Mouse (Mus musculus): Measurements from ENCODE around the gene Rabgap1l. TPM values are rescaled to one million over a fixed set of nuclear protein-coding genes. Genes with fewer than 3 reads are reported as not detected.

The Rabgap1l gene
- total RNA-seq, 2 experiments from 2014 or later, result 249 to 258 TPM

DNA sequence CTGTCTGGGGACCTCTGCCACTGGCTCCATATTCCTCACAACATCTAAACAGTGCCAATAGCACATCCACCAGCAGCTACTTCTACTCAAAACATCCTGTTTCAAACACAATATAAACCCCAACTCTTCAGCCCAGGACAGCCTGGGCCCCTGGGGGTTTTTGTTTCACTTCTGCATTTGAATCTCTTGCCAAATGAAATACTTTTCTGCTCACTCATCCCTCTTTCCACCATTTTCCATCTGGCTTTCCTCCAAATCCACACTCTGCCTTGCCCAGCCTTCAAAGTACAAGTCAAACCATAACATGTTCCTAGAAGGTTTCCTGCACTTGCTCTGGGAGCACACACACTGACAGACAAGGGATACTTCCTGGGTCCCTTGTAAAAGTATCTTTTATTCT is 559.1 kb downstream of the Rabgap1l start:
- DNase-seq, result no peak

GRCm38 (mm10) chr1:160232113-160232512 is 560.9 kb downstream of the Rabgap1l start:
- no peak for DNase-seq

DNA sequence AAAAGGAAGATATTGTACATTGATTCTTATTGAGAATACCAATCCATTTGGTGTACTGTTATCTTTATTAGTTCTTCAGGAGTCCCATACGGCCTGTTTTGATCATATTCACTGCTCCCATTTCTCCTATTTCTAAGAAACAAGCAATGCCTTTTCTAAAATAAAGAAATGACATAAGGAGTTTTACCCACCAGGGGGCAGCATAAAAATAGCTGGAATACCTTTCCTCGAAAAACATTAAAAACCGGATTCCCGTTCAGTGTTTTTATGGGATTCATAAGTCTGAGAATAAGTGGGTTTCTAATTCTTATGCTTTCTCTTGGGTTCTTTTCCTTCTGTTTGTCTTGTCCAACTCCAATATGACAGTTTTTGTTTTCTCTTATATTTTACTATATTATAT is 562.0 kb downstream of the Rabgap1l start:
- DNase-seq, result no peak

DNA sequence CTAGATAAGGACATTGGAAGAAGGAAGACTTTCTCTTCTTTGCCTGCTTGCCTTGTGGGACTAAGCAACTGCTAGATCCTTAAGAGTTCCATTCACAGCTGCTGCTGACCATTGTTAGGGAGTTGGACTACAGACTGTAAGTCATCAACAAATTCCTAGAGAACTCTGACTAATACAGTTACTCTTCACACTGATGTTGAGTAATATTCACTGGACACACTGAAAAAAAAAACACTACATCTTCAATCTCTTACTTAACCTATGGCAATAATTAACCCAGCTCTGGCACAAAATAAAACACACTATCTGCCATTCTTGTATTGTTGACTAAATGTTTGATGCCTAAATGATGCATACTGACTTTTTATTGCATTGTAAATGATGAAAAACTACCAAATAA is 565.2 kb downstream of the Rabgap1l start:
- no peak for DNase-seq

DNA sequence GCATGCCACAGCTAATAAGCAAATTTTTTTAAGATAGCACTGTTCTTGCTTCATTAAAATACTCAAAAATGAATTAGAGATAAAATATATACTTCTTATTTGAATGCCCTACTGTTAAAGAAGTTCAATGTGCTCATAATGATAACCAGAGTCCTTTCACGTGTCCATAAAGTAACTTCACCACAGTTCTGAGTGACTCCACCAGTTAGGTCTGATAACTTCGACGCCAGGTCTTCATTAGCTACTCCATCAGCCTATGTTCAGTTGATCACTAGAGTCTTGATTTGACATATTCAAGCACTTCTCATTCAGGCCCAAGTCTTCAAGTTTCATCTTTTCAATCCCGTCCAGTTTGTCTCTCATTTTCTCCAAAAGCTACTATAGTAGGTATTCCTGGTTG is 565.8 kb downstream of the Rabgap1l start:
- DNase-seq, result no peak

GRCm38 (mm10) chr1:160224093-160224492 is 568.9 kb downstream of the Rabgap1l start:
- DNase-seq, result no peak

DNA sequence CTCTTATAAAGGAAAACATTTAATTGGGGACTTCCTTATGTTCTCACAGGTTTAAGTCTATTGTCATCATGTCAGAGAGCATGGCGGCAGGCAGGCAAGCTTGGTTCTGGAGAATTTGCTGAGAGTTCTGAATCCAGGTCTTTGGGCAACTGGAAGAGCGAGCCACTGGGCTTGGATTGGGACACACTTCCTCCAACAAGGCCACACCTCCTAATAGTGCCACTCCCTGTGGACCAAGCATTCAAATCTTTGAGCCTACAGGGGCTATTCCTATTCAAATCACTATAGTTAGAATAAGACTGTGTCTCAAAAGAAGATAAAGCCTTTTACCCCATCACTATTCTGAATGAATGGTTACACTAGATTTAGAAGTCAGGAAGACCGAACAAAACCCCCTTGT is 575.1 kb downstream of the Rabgap1l start:
- DNase-seq, result no peak

- DNase-seq, result no peak
These were observed 578.8 kb downstream of the Rabgap1l start for GRCm38 (mm10) chr1:160214171-160214570.

GRCm38 (mm10) chr1:160212703-160213669 is 580.0 kb downstream of the Rabgap1l start, which contains the start of gene Cacybp:
Cacybp (minus strand) TSS chr1:160212875.
- DNase-seq, result peak; percentile 100

DNA sequence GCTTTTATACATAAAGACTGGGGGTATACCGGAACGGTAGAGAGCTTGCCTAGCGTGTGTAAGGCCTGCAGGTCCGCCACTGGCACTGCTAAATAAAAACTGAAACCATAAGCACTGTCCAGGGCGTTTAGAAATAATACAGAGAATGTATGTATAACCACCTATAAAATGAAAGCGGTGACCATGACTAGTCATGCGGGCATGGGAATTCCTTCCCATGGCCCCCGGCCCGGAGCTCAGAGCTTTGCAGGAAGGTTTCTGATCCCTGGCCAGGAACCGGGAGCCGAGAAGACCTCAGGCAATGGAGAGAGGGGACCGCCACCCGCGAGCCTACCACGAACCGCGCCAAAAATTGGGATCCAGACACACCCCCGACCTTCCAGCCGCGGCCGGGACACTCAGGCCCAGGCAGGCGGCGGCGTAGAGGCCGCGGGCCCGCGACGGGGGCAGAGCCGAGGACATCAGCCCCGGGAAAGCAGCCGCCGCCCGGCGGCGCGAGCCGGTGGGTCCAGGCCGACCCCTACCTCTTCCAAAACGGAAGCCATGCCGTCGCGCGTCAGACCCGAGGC is 580.8 kb downstream of the Rabgap1l start:
- peak in 1 of 2 experiments; percentile 49 for DNase-seq

DNA sequence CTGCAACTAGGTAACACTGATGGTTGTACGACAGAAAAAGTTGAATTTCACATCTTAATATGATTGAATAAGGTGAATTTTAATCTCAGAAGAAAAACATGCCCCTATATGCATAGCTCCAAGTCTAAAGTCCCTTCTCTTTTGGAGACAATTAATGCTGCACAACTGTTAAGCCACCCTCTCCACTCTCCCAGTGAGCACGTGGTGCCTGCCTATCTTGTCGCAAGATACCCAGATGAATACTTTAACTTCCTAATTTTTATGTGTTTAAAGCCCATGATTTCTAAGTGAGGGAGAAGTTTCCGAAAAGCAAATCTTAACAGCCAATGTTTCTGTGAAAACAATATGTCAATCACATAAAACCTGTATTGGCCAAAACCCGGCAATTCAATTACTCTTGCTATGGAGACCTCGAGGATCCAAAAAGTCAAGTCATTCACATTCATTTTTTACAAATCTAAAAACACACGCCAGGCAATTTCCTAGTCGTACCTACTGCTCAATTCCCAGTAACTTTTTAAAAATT is 581.4 kb downstream of the Rabgap1l start:
- DNase-seq, result no peak

DNA sequence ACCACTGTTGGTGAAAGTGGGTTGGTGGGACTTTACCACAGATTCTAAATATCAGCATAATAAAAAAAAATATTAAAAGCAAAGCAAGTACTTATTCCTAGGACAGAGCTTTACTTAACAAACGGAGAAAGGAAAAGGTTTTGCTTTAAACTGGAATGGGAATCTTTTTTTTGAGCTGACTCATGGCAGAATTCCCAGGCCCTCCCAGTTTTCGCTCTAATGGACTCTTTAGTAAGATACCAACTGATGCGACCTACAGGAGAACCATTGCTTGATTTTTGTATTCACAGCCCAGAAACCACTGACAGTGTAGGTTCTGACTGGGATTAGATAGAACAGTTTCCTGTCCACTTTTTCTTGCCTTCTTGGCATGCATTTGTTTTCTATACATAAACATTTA is 582.4 kb downstream of the Rabgap1l start:
- no peak for DNase-seq

GRCm38 (mm10) chr1:160209844-160210243 is 583.2 kb downstream of the Rabgap1l start:
- DNase-seq, result no peak

GRCm38 (mm10) chr1:160205486-160205885 is 587.5 kb downstream of the Rabgap1l start:
- no peak for DNase-seq

DNA sequence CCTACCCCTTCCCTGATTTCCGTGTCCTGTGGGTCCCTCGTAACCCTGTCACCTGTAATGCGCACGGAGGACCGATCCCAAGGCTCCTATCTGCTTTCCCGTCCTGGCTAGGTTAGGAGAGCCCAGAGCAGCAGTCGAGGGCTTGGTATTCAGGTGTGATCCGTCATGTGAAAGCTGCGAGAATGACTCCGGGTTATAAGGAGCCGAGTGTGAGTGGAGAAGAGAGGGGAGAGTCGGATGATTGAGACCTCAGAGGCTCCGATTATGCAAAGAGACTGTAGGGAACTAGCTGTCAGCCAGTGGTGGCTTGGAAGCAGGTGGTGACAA is 597.7 kb downstream of the Rabgap1l start:
- DNase-seq, result no peak

DNA sequence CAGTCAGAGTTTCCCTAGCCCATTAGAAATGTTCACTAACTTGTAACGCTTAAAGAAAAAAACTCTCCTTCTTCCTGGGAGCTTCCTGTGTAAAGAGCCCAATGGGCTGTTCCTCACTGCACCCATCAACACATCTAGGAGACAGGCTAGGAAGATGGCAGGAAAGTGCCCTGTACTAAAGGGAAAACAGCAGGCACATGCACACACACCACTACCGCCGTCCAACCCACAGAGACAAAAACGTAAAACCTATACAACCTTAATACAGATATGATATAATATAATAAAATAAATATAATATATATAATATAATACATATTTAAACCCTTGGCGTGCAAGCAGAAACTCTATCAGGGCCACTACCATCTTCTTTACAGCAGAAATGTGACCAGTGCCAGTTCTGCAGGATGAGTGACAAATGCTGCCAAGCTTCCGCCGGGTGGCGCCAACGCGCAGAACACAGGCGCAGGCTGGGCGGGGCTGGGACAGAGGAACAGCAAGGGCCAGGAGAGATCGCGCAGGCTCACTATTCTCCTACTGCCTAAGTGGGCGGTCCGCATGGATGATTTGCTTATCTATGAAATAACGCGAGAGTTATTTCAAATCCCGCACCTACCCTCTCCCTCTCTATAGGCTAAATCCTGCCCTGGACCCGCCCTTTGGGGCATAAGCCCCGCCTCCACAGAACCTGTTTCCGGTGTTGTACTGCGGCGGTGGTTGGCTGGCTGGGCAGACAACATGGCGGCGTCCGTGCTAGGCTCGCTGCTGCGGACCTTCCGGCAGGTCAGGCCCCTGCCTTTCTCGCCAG is 598.3 kb downstream of the Rabgap1l start, which contains the start of gene Mrps14:
Mrps14 (plus strand) TSS at position 687 of the 808 bp plus-strand sequence.
- peak; percentile 94 to 97 for DNase-seq

DNA sequence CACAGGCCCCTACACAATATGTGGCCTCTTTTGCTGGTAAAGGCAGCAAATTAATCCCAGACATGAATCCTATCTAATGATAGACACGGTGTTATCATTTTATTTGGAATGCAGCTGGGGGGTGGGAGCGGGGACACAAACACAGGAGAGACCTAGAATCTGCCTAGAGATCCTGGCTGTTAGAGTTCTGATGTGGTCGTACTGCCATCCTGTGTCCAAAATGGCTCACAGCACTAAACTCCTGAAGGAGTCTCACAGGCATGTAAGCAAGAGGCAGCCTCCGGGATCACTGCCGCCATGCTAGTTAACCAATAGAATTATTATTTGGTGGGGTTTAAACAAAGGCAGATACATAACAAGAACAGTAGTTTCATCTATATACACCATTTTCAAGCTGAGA is 608.5 kb downstream of the Rabgap1l start:
- DNase-seq, result peak; percentile 41 to 54

GRCm38 (mm10) chr1:160181216-160181615 is 611.8 kb downstream of the Rabgap1l start:
- DNase-seq, result no peak

- DNase-seq, result no peak
These were observed 616.1 kb downstream of the Rabgap1l start for GRCm38 (mm10) chr1:160176903-160177302.

Data from layer of hippocampus, postnatal 36 days (tissue).